Mouse (Mus musculus) midbrain, embryonic 16.5 days (tissue): ENCODE results near the gene Hao1. TPM values are rescaled to one million over a fixed set of nuclear protein-coding genes. Genes with fewer than 3 reads are reported as not detected.
A peak's percentile ranks its signal among the peaks of the same experiment; 100 is the strongest.

Experiments used
- ATAC-seq: fragments of 200-750 bp; cut with Nextera tagmentation; 2 replicates; pipeline ENCODE4 v1.8.0; 2017; ENCODE audit warnings: moderate TSS enrichment
- H3K27ac ChIP-seq: fragments of 300-500 bp; sonication (generic); 2 replicates; pipeline ENCODE4 v1.5.1; 2014; ENCODE audit warnings: mild to moderate bottlenecking, low read length, mixed read lengths
- H3K27me3 ChIP-seq: fragments of 300-500 bp; sonication (generic); 2 replicates; pipeline ENCODE4 v1.6.1; 2014; ENCODE audit warnings: low read depth, low read length, mixed read lengths; ENCODE audit not compliant: control insufficient read depth, insufficient read depth
- H3K36me3 ChIP-seq: fragments of 300-500 bp; sonication (generic); 2 replicates; pipeline ENCODE4 v1.6.1; 2014; ENCODE audit warnings: mild to moderate bottlenecking, low read length, moderate library complexity, mixed read lengths; ENCODE audit not compliant: control insufficient read depth, insufficient read depth
- H3K4me1 ChIP-seq: fragments of 300-500 bp; sonication (generic); 2 replicates; pipeline ENCODE4 v1.6.1; 2014; ENCODE audit warnings: mild to moderate bottlenecking, low read length, mixed read lengths; ENCODE audit not compliant: control insufficient read depth, insufficient read depth
- H3K4me2 ChIP-seq: fragments of 300-500 bp; sonication (generic); 2 replicates; pipeline ENCODE4 v1.6.1; 2014; ENCODE audit warnings: mild to moderate bottlenecking, low read length, mixed read lengths
- H3K4me3 ChIP-seq: fragments of 300-500 bp; sonication (generic); 2 replicates; pipeline ENCODE4 v1.5.1; 2014; ENCODE audit warnings: low read depth, mild to moderate bottlenecking, low read length, moderate library complexity, mixed read lengths
- H3K9ac ChIP-seq: fragments of 300-500 bp; sonication (generic); 2 replicates; pipeline ENCODE4 v1.6.1; 2014; ENCODE audit warnings: low read depth, low read length, mixed read lengths
- H3K9me3 ChIP-seq: fragments of 300-500 bp; sonication (generic); replicated peaks from 2 replicates; pipeline ENCODE4 v1.6.1; 2014; ENCODE audit warnings: mild to moderate bottlenecking, low read length, mixed read lengths; ENCODE audit not compliant: control insufficient read depth, poor library complexity, severe bottlenecking
- WGBS: fragments of 180-500 bp; shearing (Covaris S2); extraction: QIAGEN DNeasy Blood & Tissue Kit; methylation state at CpG from one replicate; pipeline ENCODE4 v1.1.7; 2014; 5-methylcytosine and 5-hydroxymethylcytosine counted together
- polyA plus RNA-seq: library from polyadenylated mRNA; unstranded; fragments of >200 nt; fragmentation: Nextera tagmentation; extraction: Ambion mirVana; gene quantifications from 2 replicates; pipeline ENCODE4 v1.2.1, GENCODE M21; 2015

Hao1 gene
- polyA plus RNA-seq, result 0.09 and 0.10 TPM in 2 replicates

- H3K9me3 ChIP-seq, result no peaks in the 10 kb centered on the region
- ATAC-seq, result no peak
- 88% methylated on average over 8 of the region's 8 CpGs for WGBS
Measured at GRCm38 (mm10) chr2:134554221-134554727, at the start of gene Hao1. Hao1 (minus strand) TSS chr2:134554368.

GRCm38 (mm10) chr2:134591081-134591694 is 37.0 kb upstream of the Hao1 start:
- Histone ChIP-seq H3K4me1 (no peaks in the 10 kb centered on the region), H3K27ac (no peak overlapping the region), H3K36me3 (peaks cover 9% of the 10 kb centered on the region; the same call in 1 of the 2 replicates), H3K4me3 (no peak overlapping the region), H3K9ac (no peak overlapping the region), H3K4me2 (no peak overlapping the region), H3K27me3 (no peaks in the 10 kb centered on the region), H3K9me3 (no peaks in the 10 kb centered on the region)
- peak; percentile 39; the same call in 1 of the 2 replicates for ATAC-seq
- 95% methylated on average over 6 of the region's 6 CpGs for WGBS

More at GRCm38 (mm10) chr2:134554221-134554727, at the start of gene Hao1:
- Histone ChIP-seq H3K27me3 (no peaks in the 10 kb centered on the region), H3K36me3 (no peaks in the 10 kb centered on the region), H3K4me2 (no peak within 1 kb of the TSS), H3K4me3 (no peak within 1 kb of the TSS), H3K27ac (no peak within 1 kb of the TSS), H3K9ac (no peak within 1 kb of the TSS), H3K4me1 (no peaks in the 10 kb centered on the region)

- ATAC-seq, result no peak
- WGBS, result 24% methylated on average over 4 of the region's 4 CpGs
Measured at GRCm38 (mm10) chr2:134585243-134585642, 31.1 kb upstream of the Hao1 start.

GRCm38 (mm10) chr2:134559422-134559821 is 5.3 kb upstream of the Hao1 start:
- H3K27ac ChIP-seq, result no peak overlapping the region
- no peaks in the 10 kb centered on the region for H3K36me3 ChIP-seq
- H3K4me2 ChIP-seq, result no peak overlapping the region
- no peaks in the 10 kb centered on the region for H3K27me3 ChIP-seq
- no peak overlapping the region for H3K9ac ChIP-seq
- H3K4me3 ChIP-seq, result no peak overlapping the region
- H3K9me3 ChIP-seq, result 0 out of 2 replicates have a peak, but pooled peaks cover 2% of the 10 kb centered on the region
- ATAC-seq, result no peak
- H3K4me1 ChIP-seq, result no peaks in the 10 kb centered on the region
- 95% methylated on average over 3 of the region's 3 CpGs for WGBS

More at GRCm38 (mm10) chr2:134585243-134585642, 31.1 kb upstream of the Hao1 start:
- no peak overlapping the region for H3K4me3 ChIP-seq
- no peaks in the 10 kb centered on the region for H3K27me3 ChIP-seq
- no peak overlapping the region for H3K27ac ChIP-seq
- no peaks in the 10 kb centered on the region for H3K9me3 ChIP-seq
- no peak overlapping the region for H3K9ac ChIP-seq
- H3K4me2 ChIP-seq, result no peak overlapping the region
- no peaks in the 10 kb centered on the region for H3K36me3 ChIP-seq
- no peaks in the 10 kb centered on the region for H3K4me1 ChIP-seq

- no peaks in the 10 kb centered on the region for H3K27me3 ChIP-seq
- ATAC-seq, result no peak
- H3K4me2 ChIP-seq, result no peak overlapping the region
- no peaks in the 10 kb centered on the region for H3K9me3 ChIP-seq
- H3K4me3 ChIP-seq, result no peak overlapping the region
- no peaks in the 10 kb centered on the region for H3K36me3 ChIP-seq
- H3K4me1 ChIP-seq, result no peaks in the 10 kb centered on the region
- no peak overlapping the region for H3K27ac ChIP-seq
- no peak overlapping the region for H3K9ac ChIP-seq
Measured at GRCm38 (mm10) chr2:134552358-134552757, 1.8 kb downstream of the Hao1 start.

DNA sequence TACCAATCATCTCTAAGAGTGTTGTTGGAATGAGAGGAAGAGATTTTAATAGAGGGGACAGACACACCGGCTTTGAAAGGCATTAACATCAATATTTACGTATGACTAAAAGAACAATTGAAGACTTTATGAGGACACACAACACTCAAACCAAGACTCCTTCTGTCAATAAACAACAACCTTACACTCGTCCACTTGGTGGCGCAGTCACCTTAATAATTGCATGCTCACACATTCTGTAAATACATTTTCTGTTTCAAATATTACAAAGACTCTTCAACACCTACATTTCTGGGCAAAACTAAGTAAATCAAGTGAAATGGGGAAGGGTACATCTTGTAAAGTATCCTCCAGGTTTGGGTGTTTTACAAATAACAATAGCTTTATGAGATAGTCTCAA is 4.4 kb downstream of the Hao1 start:
- Histone ChIP-seq H3K9me3 (no peaks in the 10 kb centered on the region), H3K4me1 (no peaks in the 10 kb centered on the region), H3K4me3 (no peak overlapping the region), H3K9ac (no peak overlapping the region), H3K4me2 (no peak overlapping the region), H3K36me3 (no peaks in the 10 kb centered on the region), H3K27ac (no peak overlapping the region), H3K27me3 (no peaks in the 10 kb centered on the region)
- no peak for ATAC-seq
- WGBS, result 20% methylated on average over 4 of the region's 4 CpGs

DNA sequence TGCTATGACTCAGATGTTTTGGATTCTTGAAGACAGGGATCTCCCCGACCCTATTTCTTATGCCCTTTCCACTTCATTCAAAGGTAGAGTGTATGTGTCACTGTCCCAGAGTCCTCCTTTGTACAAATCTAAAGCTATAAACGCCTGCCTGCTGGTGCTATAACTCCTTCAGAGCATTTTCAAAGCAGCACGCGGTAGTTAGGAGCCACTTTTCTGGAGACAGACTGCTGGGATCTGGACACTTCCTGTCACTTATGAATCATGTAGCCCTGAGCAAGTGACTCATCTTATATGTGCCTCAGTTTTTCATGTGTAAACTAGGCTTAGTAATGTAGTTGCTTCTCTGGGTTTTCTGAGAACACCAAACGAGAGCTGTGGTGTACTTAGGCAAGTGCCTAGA is 9.1 kb downstream of the Hao1 start:
- WGBS, result 63% methylated on average over 5 of the region's 5 CpGs
- no peak overlapping the region for H3K9ac ChIP-seq
- no peaks in the 10 kb centered on the region for H3K9me3 ChIP-seq
- no peak overlapping the region for H3K4me2 ChIP-seq
- ATAC-seq, result no peak
- no peak overlapping the region for H3K4me3 ChIP-seq
- no peaks in the 10 kb centered on the region for H3K27me3 ChIP-seq
- H3K36me3 ChIP-seq, result no peaks in the 10 kb centered on the region
- H3K4me1 ChIP-seq, result no peaks in the 10 kb centered on the region
- H3K27ac ChIP-seq, result no peak overlapping the region

DNA sequence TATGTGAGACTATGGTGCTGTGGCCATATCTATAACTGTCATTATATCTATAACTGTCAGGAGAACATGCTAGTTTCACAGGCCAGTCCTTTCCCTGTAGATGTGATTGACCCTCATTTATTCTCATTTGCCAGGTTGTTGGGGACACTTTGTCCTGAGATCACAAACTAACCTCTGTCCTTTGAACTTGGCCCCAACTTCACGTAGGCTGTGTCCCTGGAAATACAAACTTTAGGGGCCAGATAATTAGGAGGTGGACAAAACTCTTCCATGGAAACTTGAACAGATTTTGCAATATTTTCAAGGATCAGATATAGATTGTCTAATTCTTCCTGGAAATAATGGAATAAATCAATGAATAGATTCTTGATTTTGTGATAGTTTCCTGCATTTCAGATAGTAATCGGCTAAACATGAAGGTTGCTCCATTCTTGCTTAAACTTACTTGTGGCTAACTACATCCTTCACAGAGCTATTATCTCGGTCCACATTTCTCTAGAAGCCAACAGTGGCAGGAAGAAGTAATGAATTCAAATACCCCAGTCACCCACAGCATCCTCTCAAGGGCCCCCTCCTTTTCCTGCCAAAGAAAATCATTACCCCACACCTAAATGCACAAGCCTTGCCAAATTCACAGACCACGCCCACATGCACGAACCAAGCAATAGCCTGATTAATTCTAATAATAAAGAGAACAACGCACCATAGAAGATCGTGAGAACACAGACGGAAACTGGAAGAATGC is 9.7 kb downstream of the Hao1 start:
- Histone ChIP-seq H3K4me3 (no peak overlapping the region), H3K4me1 (no peaks in the 10 kb centered on the region), H3K4me2 (no peak overlapping the region), H3K27ac (no peak overlapping the region), H3K27me3 (no peaks in the 10 kb centered on the region), H3K36me3 (no peaks in the 10 kb centered on the region), H3K9me3 (no peaks in the 10 kb centered on the region), H3K9ac (no peak overlapping the region)
- WGBS, result 77% methylated on average over 8 of the region's 8 CpGs
- ATAC-seq, result no peak

- Histone ChIP-seq H3K4me1 (no peaks in the 10 kb centered on the region), H3K4me3 (no peak overlapping the region), H3K36me3 (no peaks in the 10 kb centered on the region), H3K9ac (no peak overlapping the region), H3K4me2 (no peak overlapping the region), H3K27ac (no peak overlapping the region), H3K9me3 (no peaks in the 10 kb centered on the region), H3K27me3 (no peaks in the 10 kb centered on the region)
- WGBS, result 69% methylated on average over 2 of the region's 2 CpGs
- ATAC-seq, result no peak
Measured at GRCm38 (mm10) chr2:134543501-134543900, 10.7 kb downstream of the Hao1 start.
